Mouse (Mus musculus) cerebellum, adult 2 months (tissue): ENCODE results near the gene Shb.

Source experiments
- CTCF ChIP-seq: fragments of 200-500 bp; IDR thresholded peaks from 2 replicates; pipeline ENCODE4 v1.5.1; 2011; ENCODE audit warnings: low read depth, mild to moderate bottlenecking, control low read depth, low read length, moderate library complexity, borderline replicate concordance; ENCODE audit not compliant: insufficient read depth
- POLR2A ChIP-seq: fragments of 200-500 bp; IDR thresholded peaks from 2 replicates; pipeline ENCODE4 v1.6.1; 2011; ENCODE audit warnings: low read length, control low read depth, borderline replicate concordance; ENCODE audit not compliant: insufficient read depth

DNA sequence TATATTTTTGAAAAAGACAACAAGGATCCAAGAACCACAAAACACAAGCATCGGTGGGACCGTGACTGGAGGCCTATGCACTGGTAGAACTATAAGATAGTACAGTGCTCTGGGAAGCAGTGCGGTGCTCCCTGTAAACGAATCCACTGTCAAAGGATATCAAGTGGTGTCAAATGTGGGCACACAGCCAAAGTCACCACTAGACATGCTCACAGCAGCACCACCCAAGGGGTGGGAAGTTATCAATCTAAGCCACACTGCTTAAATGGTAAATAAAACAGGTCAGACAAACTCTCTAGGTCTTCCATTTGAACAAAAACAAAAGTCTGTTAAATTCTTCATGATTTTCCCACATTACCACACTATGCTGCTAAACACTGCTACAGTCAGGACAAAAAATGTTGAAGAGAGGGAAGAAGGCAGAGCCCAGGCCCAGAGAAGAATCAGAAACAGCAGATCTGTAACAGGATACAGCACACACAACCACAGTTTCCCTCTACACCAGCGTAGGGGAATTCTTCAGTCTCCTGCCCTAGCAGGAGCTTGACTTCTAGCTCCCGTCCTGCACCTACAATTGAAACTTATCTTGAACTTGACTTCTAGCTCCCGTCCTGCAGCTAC, 129.3 kb downstream of the Shb start:
- TF ChIP-seq CTCF, result no peak
- no peak for TF ChIP-seq POLR2A
